Comparison of ENCODE assay signal across 11 mouse cellular contexts in the genomic region with DNA sequence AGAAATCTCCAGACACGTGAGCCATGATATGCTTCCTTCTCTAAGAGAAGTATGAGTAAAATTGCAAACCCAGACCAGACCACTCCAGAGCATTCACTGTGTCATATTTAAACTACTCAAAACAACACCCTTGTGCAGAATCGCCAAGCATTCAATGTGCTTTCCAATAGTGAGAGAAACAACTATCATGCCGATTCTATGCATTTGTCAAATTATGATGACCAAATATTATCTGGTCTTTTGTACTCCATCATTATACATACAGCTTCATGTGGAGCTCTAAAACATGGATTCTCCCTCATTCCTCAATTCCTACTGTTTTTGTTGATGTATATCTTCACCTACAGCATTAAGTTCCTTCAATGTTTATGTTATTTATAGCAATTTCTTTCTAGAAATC.
"Had no signal": no experiment of that assay in that cellular context is flagged by ENCODE, and none has a peak within 500 bp of the region (broad histone marks: within the 10 kb centered on the region; RNA-seq: fewer than 3 reads in every experiment).

A gene (minus strand): TSS at position 101 of the 400 bp plus-strand sequence.

- DNase-seq: retina, postnatal 1 day; right cerebral cortex, adult 18-20 months; right cerebral cortex, postnatal 14 days; right cerebral cortex, postnatal 25 days; spleen, adult 18-20 months; thymus, adult 18-20 months; thymus, adult 2 months; thymus, postnatal 14 days; thymus, postnatal 25 days; thymus, postnatal 36 days; thymus, postnatal 4 days had no signal
